Mouse (Mus musculus) heart, postnatal 0 days (tissue): ENCODE data around the gene Dpp6. TPM values are rescaled to one million over a fixed set of nuclear protein-coding genes. Genes with fewer than 3 reads are reported as not detected.

Experiments used
- ATAC-seq: fragments of 200-750 bp; cut with Nextera tagmentation; 2 replicates; pipeline ENCODE4 v1.8.0; 2017; ENCODE audit warnings: low read depth, moderate number of reproducible peaks, moderate library complexity; ENCODE audit not compliant: insufficient read depth
- DNase-seq: peaks from one replicate; pipeline ENCODE4 v3.0.0-alpha.2; 2016; ENCODE audit warnings: low spot score
- H3K27ac ChIP-seq: fragments of 300-500 bp; sonication (generic); 2 replicates; pipeline ENCODE4 v1.5.1; 2014; ENCODE audit warnings: low read depth, mild to moderate bottlenecking
- H3K27me3 ChIP-seq: fragments of 300-500 bp; sonication (generic); 2 replicates; pipeline ENCODE4 v1.6.1; 2014; ENCODE audit warnings: low read length, mixed read lengths; ENCODE audit not compliant: control insufficient read depth, insufficient read depth
- H3K36me3 ChIP-seq: fragments of 300-500 bp; sonication (generic); replicated peaks from 2 replicates; pipeline ENCODE4 v1.6.1; 2014; ENCODE audit warnings: low read length, mixed read lengths; ENCODE audit not compliant: control insufficient read depth, insufficient read depth
- H3K4me1 ChIP-seq: fragments of 300-500 bp; sonication (generic); 2 replicates; pipeline ENCODE4 v1.6.1; 2014; ENCODE audit warnings: antibody characterized with exemption; ENCODE audit not compliant: control insufficient read depth, insufficient read depth
- H3K4me2 ChIP-seq: fragments of 300-500 bp; sonication (generic); 2 replicates; pipeline ENCODE4 v1.6.1; 2014; ENCODE audit warnings: low read depth, mild to moderate bottlenecking, low read length, moderate library complexity
- H3K4me3 ChIP-seq: fragments of 300-500 bp; sonication (generic); 2 replicates; pipeline ENCODE4 v1.5.1; 2014; ENCODE audit warnings: low read depth, low read length
- H3K9ac ChIP-seq: fragments of 300-500 bp; sonication (generic); replicated peaks from 2 replicates; pipeline ENCODE4 v1.6.1; 2014; ENCODE audit warnings: low read depth, low read length, mixed read lengths
- H3K9me3 ChIP-seq: fragments of 300-500 bp; sonication (generic); replicated peaks from 2 replicates; pipeline ENCODE4 v1.6.1; 2016; ENCODE audit warnings: low read length; ENCODE audit not compliant: control insufficient read depth
- CTCF ChIP-seq: IDR thresholded peaks from 2 replicates; pipeline ENCODE4 v1.5.1; 2016; ENCODE audit warnings: antibody characterized with exemption, control low read depth, low read depth
- EP300 ChIP-seq: IDR thresholded peaks from 2 replicates; pipeline ENCODE4 v1.6.1; 2016; ENCODE audit warnings: antibody characterized with exemption, low read depth
- WGBS: fragments of 180-500 bp; shearing (Covaris S2); extraction: QIAGEN DNeasy Blood & Tissue Kit; methylation state at CpG from one replicate; pipeline ENCODE4 v1.1.7; 2014; 5-methylcytosine and 5-hydroxymethylcytosine counted together
- polyA plus RNA-seq: library from polyadenylated mRNA; unstranded; fragments of >200 nt; fragmentation: Nextera tagmentation; extraction: Ambion mirVana; gene quantifications from 2 replicates; pipeline ENCODE4 v1.2.1, GENCODE M21; 2015
- total RNA-seq: library from RNA; depleted of rRNA; stranded (reverse); fragments of >200 nt; gene quantifications from 2 replicates; pipeline ENCODE4 v1.2.3, GENCODE M21; 2014; ENCODE audit warnings: low replicate concordance

Gene Dpp6
- total and polyA plus RNA-seq, 2 experiments from 2014 or later: 0.05 TPM; not detected in 1

DNA sequence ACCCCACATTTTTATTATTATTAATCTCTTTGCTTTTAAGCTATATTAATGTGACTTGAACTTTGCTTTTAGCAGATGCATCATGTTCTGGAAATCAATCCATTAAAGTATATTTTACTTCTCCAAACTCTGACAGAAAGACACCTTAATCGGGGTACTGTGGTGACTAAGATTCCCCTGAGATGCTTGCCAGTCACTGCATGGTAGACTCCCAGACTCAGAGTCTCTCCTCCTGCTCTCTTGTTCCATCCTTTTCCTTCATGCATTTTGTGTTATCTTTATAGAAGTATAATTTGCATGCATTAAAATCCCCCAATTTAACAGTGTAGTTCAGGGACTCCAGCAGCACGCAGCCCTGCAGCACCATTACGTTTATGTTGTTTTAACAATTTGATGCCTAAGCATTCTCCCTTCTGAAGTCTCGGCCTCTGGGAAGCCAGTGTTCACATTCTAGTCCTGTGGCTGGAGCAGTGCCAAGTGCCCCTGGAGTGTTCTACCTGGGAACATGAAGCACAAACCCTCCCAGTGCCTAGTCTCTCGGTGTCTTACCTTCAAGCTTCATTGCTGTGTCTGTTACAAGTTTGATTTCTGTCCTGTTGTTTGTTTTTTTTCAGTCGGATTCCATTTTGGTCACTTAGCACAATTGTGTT lies 153.1 kb downstream of the Dpp6 start:
- Histone ChIP-seq H3K4me2 (no peak overlapping the region), H3K9ac (no peak overlapping the region), H3K27me3 (no peaks in the 10 kb centered on the region), H3K27ac (no peak overlapping the region), H3K36me3 (no peaks in the 10 kb centered on the region), H3K9me3 (no peaks in the 10 kb centered on the region), H3K4me3 (no peak overlapping the region), H3K4me1 (no peaks in the 10 kb centered on the region)
- DNase-seq (no peak), ATAC-seq (no peak)
- TF ChIP-seq CTCF: no peak
- no peak for TF ChIP-seq EP300
- 62% methylated on average over 6 of the region's 6 CpGs for WGBS

DNA sequence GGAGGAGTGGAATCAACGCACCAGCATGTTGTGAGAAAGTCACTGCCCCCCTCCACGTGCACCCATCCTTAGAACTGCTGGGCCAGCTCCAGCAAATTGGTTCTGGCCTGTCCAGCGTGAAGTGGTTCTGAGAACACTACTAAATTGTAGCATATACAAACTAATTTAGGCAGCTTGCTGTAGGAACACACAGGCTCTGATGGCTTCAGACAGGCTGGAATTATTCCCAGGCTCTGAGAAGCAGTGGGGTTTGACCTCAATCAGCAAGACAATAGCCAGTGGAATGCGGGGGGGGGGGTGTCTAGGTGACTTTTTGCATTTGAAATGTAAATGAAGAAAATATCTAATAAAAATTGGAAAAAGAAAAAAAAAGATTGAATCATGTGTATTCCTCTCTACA lies 156.2 kb downstream of the Dpp6 start:
- Histone ChIP-seq H3K27me3 (no peaks in the 10 kb centered on the region), H3K4me1 (no peaks in the 10 kb centered on the region), H3K9me3 (no peaks in the 10 kb centered on the region), H3K27ac (no peak overlapping the region), H3K9ac (no peak overlapping the region), H3K4me2 (no peak overlapping the region), H3K36me3 (no peaks in the 10 kb centered on the region), H3K4me3 (no peak overlapping the region)
- DNase-seq: no peak
- no peak for ATAC-seq
- WGBS: 37% methylated on average over 4 of the region's 4 CpGs
- TF ChIP-seq EP300 (no peak), CTCF (no peak)

DNA sequence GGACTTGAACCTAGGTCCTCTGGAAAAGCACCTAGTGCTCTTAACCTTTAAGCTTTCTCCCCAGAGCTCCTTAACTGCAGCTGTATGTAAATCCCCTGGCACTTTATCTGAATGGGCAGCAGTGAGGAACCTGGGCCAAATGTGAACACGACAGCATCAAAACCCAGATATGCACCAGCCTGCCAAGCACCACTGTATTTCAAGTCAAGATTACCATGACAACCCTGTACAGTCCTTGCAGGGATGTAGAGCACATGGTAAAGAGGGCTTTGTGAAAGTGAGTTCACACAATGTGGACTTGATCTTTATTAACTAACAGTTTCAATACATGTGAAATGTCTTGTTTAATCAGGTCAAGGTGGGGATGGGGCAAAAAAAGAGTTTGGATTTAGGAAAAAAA lies 162.3 kb downstream of the Dpp6 start:
- Histone ChIP-seq H3K4me3 (no peak overlapping the region), H3K9me3 (no peaks in the 10 kb centered on the region), H3K36me3 (no peaks in the 10 kb centered on the region), H3K27me3 (no peaks in the 10 kb centered on the region), H3K27ac (no peak overlapping the region), H3K4me2 (no peak overlapping the region), H3K9ac (no peak overlapping the region), H3K4me1 (no peaks in the 10 kb centered on the region)
- ATAC-seq: no peak
- WGBS: 44% methylated on average over 1 of the region's 1 CpGs
- TF ChIP-seq CTCF (no peak), EP300 (no peak)
- DNase-seq: no peak

DNA sequence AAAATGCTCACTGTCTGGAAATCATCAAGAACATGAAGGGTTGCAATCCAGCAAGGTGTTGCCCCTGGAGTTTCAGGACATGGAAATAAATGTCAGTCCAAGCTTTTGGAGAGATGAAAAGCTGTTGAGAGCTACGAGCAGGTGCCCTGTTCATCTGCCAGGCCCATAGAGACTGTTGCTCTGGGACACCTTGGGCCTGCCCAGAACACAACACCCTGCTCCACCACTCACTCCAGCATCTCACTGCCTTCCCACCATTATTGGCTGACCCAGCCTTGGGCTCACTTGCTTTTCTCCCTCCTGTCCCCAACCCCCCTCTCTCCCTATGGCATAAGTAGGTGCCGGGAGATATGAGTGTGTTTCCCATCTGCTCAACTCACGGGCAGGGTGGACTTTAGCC lies 162.8 kb downstream of the Dpp6 start:
- DNase-seq: no peak
- no peak for ATAC-seq
- H3K27me3 ChIP-seq: no peaks in the 10 kb centered on the region
- no peak overlapping the region for H3K4me2 ChIP-seq
- TF ChIP-seq CTCF (no peak), EP300 (no peak)
- no peak overlapping the region for H3K27ac ChIP-seq
- H3K9me3 ChIP-seq: no peaks in the 10 kb centered on the region
- H3K4me1 ChIP-seq: no peaks in the 10 kb centered on the region
- 68% methylated on average over 3 of the region's 3 CpGs for WGBS
- H3K9ac ChIP-seq: no peak overlapping the region
- no peaks in the 10 kb centered on the region for H3K36me3 ChIP-seq
- no peak overlapping the region for H3K4me3 ChIP-seq

DNA sequence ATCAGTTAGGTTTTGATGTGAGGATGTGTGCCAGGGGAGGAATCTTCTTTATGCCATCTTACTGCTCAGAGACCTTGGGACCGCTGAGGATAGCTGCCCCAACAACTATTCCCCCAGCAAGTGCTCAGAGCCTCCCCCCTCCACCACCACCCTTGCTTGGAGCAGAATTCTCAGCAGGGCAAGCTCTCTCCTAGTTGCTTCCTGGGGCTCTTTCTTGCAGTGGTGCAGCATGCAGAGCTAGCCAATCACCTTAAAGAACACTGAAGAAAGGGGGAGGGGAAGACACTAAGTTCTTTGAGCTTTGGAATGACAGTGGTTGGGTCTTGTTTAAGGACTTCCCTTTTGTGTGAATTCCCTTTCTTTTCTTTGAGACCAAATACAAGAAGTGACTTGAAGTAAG lies 168.1 kb downstream of the Dpp6 start:
- Histone ChIP-seq H3K4me3 (no peak overlapping the region), H3K36me3 (no peaks in the 10 kb centered on the region), H3K9me3 (no peaks in the 10 kb centered on the region), H3K9ac (no peak overlapping the region), H3K27me3 (no peaks in the 10 kb centered on the region), H3K4me1 (no peaks in the 10 kb centered on the region), H3K4me2 (no peak overlapping the region), H3K27ac (no peak overlapping the region)
- TF ChIP-seq EP300 (no peak), CTCF (no peak)
- WGBS: 28% methylated on average over 1 of the region's 1 CpGs
- no peak for DNase-seq
- no peak for ATAC-seq

DNA sequence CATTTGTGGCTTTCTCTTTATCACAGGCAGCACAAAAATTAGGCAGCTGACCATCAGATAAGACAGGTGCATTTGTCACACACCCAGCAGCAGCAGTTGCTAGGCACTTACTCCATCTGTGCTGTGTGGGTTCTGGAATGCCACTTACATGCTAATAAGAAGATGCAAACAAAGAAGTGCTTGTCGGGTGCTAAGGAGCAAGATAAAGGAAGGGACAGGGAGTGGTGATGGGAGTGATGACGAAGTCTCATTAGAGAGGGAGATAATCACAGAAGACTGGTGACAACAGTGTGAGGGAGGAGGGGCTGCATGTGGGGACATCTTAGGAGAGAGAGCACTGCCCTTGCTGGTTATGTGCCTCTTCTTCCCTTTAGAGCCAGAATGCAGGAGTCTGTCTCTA lies 174.6 kb downstream of the Dpp6 start:
- H3K9ac ChIP-seq: no peak overlapping the region
- H3K4me2 ChIP-seq: no peak overlapping the region
- no peaks in the 10 kb centered on the region for H3K9me3 ChIP-seq
- 11% methylated on average over 2 of the region's 2 CpGs for WGBS
- no peaks in the 10 kb centered on the region for H3K27me3 ChIP-seq
- no peak for TF ChIP-seq CTCF
- no peak for TF ChIP-seq EP300
- no peak for DNase-seq
- no peak for ATAC-seq
- H3K4me3 ChIP-seq: no peak overlapping the region
- H3K36me3 ChIP-seq: no peaks in the 10 kb centered on the region
- H3K4me1 ChIP-seq: no peaks in the 10 kb centered on the region
- no peak overlapping the region for H3K27ac ChIP-seq
